Mouse (Mus musculus): Measurements from ENCODE around the gene Sec24d.
A peak's percentile ranks its signal among the peaks of the same experiment; 100 is the strongest.
"Not testable (repeated sequence)": the region's sequence is repeated elsewhere in the genome, so short reads cannot be mapped to it uniquely, and the experiment has no call there.

The Sec24d gene

GRCm38 (mm10) chr3:123337853-123338252 is 70.6 kb downstream of the Sec24d start:
- DNase-seq (ENCODE audit: low spot score in 2 of 2) = no peak

GRCm38 (mm10) chr3:123338666-123339195 is 71.5 kb downstream of the Sec24d start:
- DNase-seq (ENCODE audit: low spot score in 2 of 2) = no peak

- no peak for DNase-seq (ENCODE audit: low spot score in 2 of 2)
Observed at GRCm38 (mm10) chr3:123341049-123341448, 73.8 kb downstream of the Sec24d start.

GRCm38 (mm10) chr3:123343690-123344089 is 76.4 kb downstream of the Sec24d start:
- no peak for DNase-seq (ENCODE audit: low spot score in 2 of 2)

GRCm38 (mm10) chr3:123348080-123348802 is 81.0 kb downstream of the Sec24d start:
- no peak for DNase-seq (ENCODE audit: low spot score in 2 of 2)

GRCm38 (mm10) chr3:123350602-123351001 is 83.3 kb downstream of the Sec24d start:
- DNase-seq (ENCODE audit: low spot score in 2 of 2) = no peak

- DNase-seq (ENCODE audit: low spot score in 2 of 2) = no peak
Observed at GRCm38 (mm10) chr3:123351519-123351918, 84.3 kb downstream of the Sec24d start.

- peak in 1 of 2 experiments; percentile 34 for DNase-seq (ENCODE audit: low spot score in 2 of 2)
Observed at GRCm38 (mm10) chr3:123353183-123353582, 85.9 kb downstream of the Sec24d start.

- DNase-seq (ENCODE audit: low spot score in 2 of 2) = no peak
Observed at GRCm38 (mm10) chr3:123353661-123354060, 86.4 kb downstream of the Sec24d start.

- no peak for DNase-seq (ENCODE audit: low spot score in 2 of 2)
Observed at GRCm38 (mm10) chr3:123354388-123354787, 87.1 kb downstream of the Sec24d start.

- peak; percentile 56 to 58 for DNase-seq (ENCODE audit: low spot score in 2 of 2)
Observed at GRCm38 (mm10) chr3:123356377-123356991, 89.2 kb downstream of the Sec24d start.

- DNase-seq (ENCODE audit: low spot score in 2 of 2) = not testable (repeated sequence)
Observed at GRCm38 (mm10) chr3:123366820-123367219, 99.6 kb downstream of the Sec24d start.

GRCm38 (mm10) chr3:123369161-123369560 is 101.9 kb downstream of the Sec24d start:
- DNase-seq (ENCODE audit: low spot score in 2 of 2) = no peak

- no peak for DNase-seq (ENCODE audit: low spot score in 2 of 2)
Observed at GRCm38 (mm10) chr3:123370927-123371326, 103.7 kb downstream of the Sec24d start.

GRCm38 (mm10) chr3:123371766-123372535 is 104.7 kb downstream of the Sec24d start:
- DNase-seq (ENCODE audit: low spot score in 2 of 2) = peak in 1 of 2 experiments; percentile 15

- no peak for DNase-seq (ENCODE audit: low spot score in 2 of 2)
Observed at GRCm38 (mm10) chr3:123376562-123376961, 109.3 kb downstream of the Sec24d start.

GRCm38 (mm10) chr3:123384435-123384834 is 117.2 kb downstream of the Sec24d start:
- no peak for DNase-seq (ENCODE audit: low spot score in 2 of 2)

GRCm38 (mm10) chr3:123385118-123385485 is 117.8 kb downstream of the Sec24d start:
- DNase-seq (ENCODE audit: low spot score in 2 of 2) = no peak

- peak; percentile 96 to 98 for DNase-seq (ENCODE audit: low spot score in 2 of 2)
Observed at GRCm38 (mm10) chr3:123385486-123386156, 118.4 kb downstream of the Sec24d start, which contains the start of gene Mettl14. Gene Mettl14, minus strand, starts transcription at chr3:123386108.

- not testable (repeated sequence) for DNase-seq (ENCODE audit: low spot score in 2 of 2)
Observed at GRCm38 (mm10) chr3:123386157-123386780, 119.0 kb downstream of the Sec24d start.

GRCm38 (mm10) chr3:123391180-123391579 is 123.9 kb downstream of the Sec24d start:
- no peak for DNase-seq (ENCODE audit: low spot score in 2 of 2)
